Comparison of ENCODE assay signal across 15 mouse cellular contexts in genomic region chr13:17942338-17942737, GRCm38 (mm10). TPM values are rescaled to one million over a fixed set of nuclear protein-coding genes. Genes with fewer than 3 reads are reported as not detected.
A peak's percentile ranks its signal among the peaks of the same experiment; 100 is the strongest.
DNase-seq lines count a peak whose midpoint lies in the region; ATAC-seq and TF ChIP-seq lines count a peak whose summit lies in the region.
"Had no signal": no experiment of that assay in that cellular context is flagged by ENCODE, and none has a peak within 500 bp of the region (broad histone marks: within the 10 kb centered on the region; RNA-seq: fewer than 3 reads in every experiment).

No protein-coding gene starts in this region.

- H3K36me3 ChIP-seq in G1E (replicated peaks) = no peaks in the 10 kb centered on the region
- H3K36me3 ChIP-seq in forebrain, postnatal 0 days (ENCODE audit: insufficient read depth) = no peaks in the 10 kb centered on the region
- H3K36me3 ChIP-seq in midbrain, embryonic 16.5 days (ENCODE audit: control insufficient read depth, insufficient read depth, low read length) = no peaks in the 10 kb centered on the region
- H3K36me3 ChIP-seq in heart, embryonic 10.5 days = no peaks in the 10 kb centered on the region

- WGBS in forebrain, postnatal 0 days = 76% methylated on average over 6 of the region's 6 CpGs
- 53% methylated on average over 6 of the region's 6 CpGs for WGBS in midbrain, embryonic 16.5 days
- WGBS in heart, embryonic 10.5 days = 84% methylated on average over 6 of the region's 6 CpGs

- no peaks in the 10 kb centered on the region for H3K9me3 ChIP-seq in G1E (replicated peaks)
- no peaks in the 10 kb centered on the region for H3K9me3 ChIP-seq in forebrain, postnatal 0 days (ENCODE audit: low read length)
- H3K9me3 ChIP-seq in midbrain, embryonic 16.5 days (replicated peaks; ENCODE audit: control insufficient read depth, low read length, poor library complexity, severe bottlenecking) = no peaks in the 10 kb centered on the region
- H3K9me3 ChIP-seq in heart, embryonic 10.5 days = no peaks in the 10 kb centered on the region
- H3K9me3 ChIP-seq: limb, embryonic 13.5 days had no signal

- no peak overlapping the region for H3K27ac ChIP-seq in forebrain, postnatal 0 days (ENCODE audit: low read depth, low read length)
- no peak overlapping the region for H3K27ac ChIP-seq in midbrain, embryonic 16.5 days (ENCODE audit: low read length)
- H3K27ac ChIP-seq in heart, embryonic 10.5 days = no peak overlapping the region
- H3K27ac ChIP-seq: limb, embryonic 13.5 days had no signal

- ATAC-seq in G1E (ENCODE audit: extremely low read depth, insufficient number of reproducible peaks, low FRiP score, poor library complexity, severe bottlenecking) = no peak
- no peak for ATAC-seq in forebrain, postnatal 0 days
- ATAC-seq in midbrain, embryonic 16.5 days = no peak

- H3K4me3 ChIP-seq in G1E (ENCODE audit: low read depth, low read length) = no peak overlapping the region
- no peak overlapping the region for H3K4me3 ChIP-seq in forebrain, postnatal 0 days (ENCODE audit: low read depth, low read length)
- peak overlapping the region; percentile 25 for H3K4me3 ChIP-seq in midbrain, embryonic 16.5 days (ENCODE audit: low read depth, low read length)
- no peak overlapping the region for H3K4me3 ChIP-seq in heart, embryonic 10.5 days

- no peaks in the 10 kb centered on the region for H3K27me3 ChIP-seq in G1E (ENCODE audit: insufficient read depth, low read length)
- H3K27me3 ChIP-seq in forebrain, postnatal 0 days (ENCODE audit: insufficient read depth, low read length) = no peaks in the 10 kb centered on the region
- H3K27me3 ChIP-seq in midbrain, embryonic 16.5 days (ENCODE audit: control insufficient read depth, insufficient read depth, low read depth, low read length) = no peaks in the 10 kb centered on the region
- no peaks in the 10 kb centered on the region for H3K27me3 ChIP-seq in heart, embryonic 10.5 days (ENCODE audit: insufficient read depth, poor library complexity, severe bottlenecking)
- H3K27me3 ChIP-seq: limb, embryonic 13.5 days had no signal

- H3K4me2 ChIP-seq in forebrain, postnatal 0 days (ENCODE audit: low read depth) = peak overlapping the region; percentile 0
- H3K4me2 ChIP-seq in midbrain, embryonic 16.5 days (ENCODE audit: low read length) = peak overlapping the region; percentile 70

- peaks cover 26% of the 10 kb centered on the region for H3K4me1 ChIP-seq in G1E (ENCODE audit: insufficient read depth, low read depth, low read length)
- H3K4me1 ChIP-seq in forebrain, postnatal 0 days (ENCODE audit: insufficient read depth) = peaks cover 12% of the 10 kb centered on the region; the same call in 1 of the 2 replicates
- peaks cover 23% of the 10 kb centered on the region for H3K4me1 ChIP-seq in midbrain, embryonic 16.5 days (ENCODE audit: control insufficient read depth, insufficient read depth, low read length)
- peaks cover 11% of the 10 kb centered on the region; the same call in 1 of the 2 replicates for H3K4me1 ChIP-seq in heart, embryonic 10.5 days

- TF ChIP-seq CTCF in G1E (IDR thresholded peaks at IDR 0.05; ENCODE audit: low read depth, low read length) = no peak
- no peak for TF ChIP-seq CTCF in forebrain, postnatal 0 days (IDR thresholded peaks at IDR 0.05; ENCODE audit: low read depth)

- no peak overlapping the region for H3K9ac ChIP-seq in forebrain, postnatal 0 days
- H3K9ac ChIP-seq in midbrain, embryonic 16.5 days (ENCODE audit: low read depth, low read length) = no peak overlapping the region

- peak; percentile 11 for DNase-seq in adrenal gland, postnatal 10 days
- DNase-seq in adrenal gland, adult 18-20 months (ENCODE audit: low spot score in 2 of 2) = no peak
- peak; percentile 12 for DNase-seq in G1E (ENCODE audit: low spot score)
- DNase-seq in forebrain, postnatal 0 days = no peak
- DNase-seq in embryo, embryonic 10 days (ENCODE audit: low spot score) = no peak
- DNase-seq in heart, embryonic 10.5 days (ENCODE audit: low spot score) = no peak
- DNase-seq in urinary bladder, postnatal 4 days (ENCODE audit: low spot score in 2 of 2) = no peak
- DNase-seq: B cell, adult 2 months; cerebellum, postnatal 10 days; gastrocnemius, postnatal 25 days; heart, postnatal 10 days; kidney, adult 8-10 months; layer of hippocampus, adult 9-11 months had no signal

RNA-seq across cellular contexts. Expression of gene Rala, which starts 1.7 kb away (rescaled TPM):
- total RNA-seq in adrenal gland, postnatal 10 days (2021) = 10 to 100 TPM; 60.0 to 65.6 TPM
- 10 to 100 TPM; 51.6 to 60.8 TPM for total RNA-seq in adrenal gland, adult 18-20 months (2021)
- total RNA-seq in G1E (2014; fragmentation: Nextera tagmentation) = 24.0 and 30.1 TPM in 2 replicates
- total RNA-seq in G1E (2017) = 19.7 and 24.2 TPM in 2 replicates
- polyA plus RNA-seq in G1E (2012) = 8.4 and 10.4 TPM in 2 replicates
- total RNA-seq in forebrain, postnatal 0 days (2014; rRNA removed) = 98.2 and 107 TPM in 2 replicates
- polyA plus RNA-seq in forebrain, postnatal 0 days (2015; fragmentation: Nextera tagmentation; extraction: Ambion mirVana) = 246 and 254 TPM in 2 replicates
- 212 and 217 TPM in 2 replicates for polyA plus RNA-seq in midbrain, embryonic 16.5 days (2015; fragmentation: Nextera tagmentation; extraction: Ambion mirVana)
- 95.8 and 116 TPM in 2 replicates for polyA plus RNA-seq in heart, embryonic 10.5 days (2016; fragmentation: Nextera tagmentation; extraction: Ambion mirVana)

RNA-seq across cellular contexts. Expression of gene Yae1d1, which starts 50.8 kb away (rescaled TPM):
- 10 to 100 TPM; 21.7 to 22.6 TPM for total RNA-seq in adrenal gland, postnatal 10 days (2021)
- 10 to 100 TPM; 26.2 to 27.2 TPM for total RNA-seq in adrenal gland, adult 18-20 months (2021)
- total RNA-seq in G1E (2014; fragmentation: Nextera tagmentation) (35.6 and 36.2 TPM in 2 replicates), G1E (2017) (21.7 and 35.5 TPM in 2 replicates)
- 10.2 and 14.3 TPM in 2 replicates for polyA plus RNA-seq in G1E (2012)
- 18.6 and 33.4 TPM in 2 replicates for total RNA-seq in forebrain, postnatal 0 days (2014; rRNA removed)
- polyA plus RNA-seq in forebrain, postnatal 0 days (2015; fragmentation: Nextera tagmentation; extraction: Ambion mirVana) = 63.6 and 68.9 TPM in 2 replicates
- polyA plus RNA-seq in midbrain, embryonic 16.5 days (2015; fragmentation: Nextera tagmentation; extraction: Ambion mirVana) = 78.8 and 82.6 TPM in 2 replicates
- polyA plus RNA-seq in heart, embryonic 10.5 days (2016; fragmentation: Nextera tagmentation; extraction: Ambion mirVana) = 85.2 and 88.9 TPM in 2 replicates

Comparison
In these comparisons a context has a peak if more than half of its experiments do, and no peak if none do; other contexts are left out.
1. DNase-seq: peak in adrenal gland, postnatal 10 days (single experiment) and G1E (single experiment); none in adrenal gland, adult 18-20 months (0 of 2), forebrain, postnatal 0 days (single experiment), embryo, embryonic 10 days (single experiment), heart, embryonic 10.5 days (single experiment) and urinary bladder, postnatal 4 days (0 of 2).